Mouse (Mus musculus): Measurements from ENCODE around the gene Armcx4.

- TF ChIP-seq CTCF (IDR thresholded peaks at IDR 0.05; ENCODE audit: extremely low read depth, insufficient read depth, insufficient read length, insufficient replicate concordance) (no peak), POLR2A (IDR thresholded peaks at IDR 0.05; ENCODE audit: low read depth, low read length) (no peak)
Measured at GRCm38 (mm10) chrX:134691540-134691935, 5.2 kb downstream of the Armcx4 start.

Measured in spleen, adult 2 months (tissue).